Mouse (Mus musculus) CH12.LX (cell line): ENCODE data around the gene Cd101.

Experiments
- BHLHE40 ChIP-seq: IDR thresholded peaks from 2 replicates; pipeline ENCODE4 v1.6.1; 2011; ENCODE audit warnings: mild to moderate bottlenecking, low read depth, low read length, improper control_type of control experiment
- CHD1 ChIP-seq: IDR thresholded peaks from 2 replicates; pipeline ENCODE4 v1.6.1; 2012; ENCODE audit warnings: low read depth, low read length, improper control_type of control experiment, inconsistent platforms
- CTCF ChIP-seq, 2 experiments: IDR thresholded peaks in 1 of 2; conservative IDR thresholded peaks in 1 of 2; 2 replicates each; pipeline ENCODE4 v1.5.1; 2011 to 2012; ENCODE audit warnings: low read depth in 2 of 2, low read length in 2 of 2, improper control_type of control experiment in 1 of 2, inconsistent platforms in 1 of 2, mild to moderate bottlenecking in 1 of 2, moderate library complexity in 1 of 2
- EP300 ChIP-seq: IDR thresholded peaks from 2 replicates; pipeline ENCODE4 v1.6.1; 2011; ENCODE audit warnings: low read length, improper control_type of control experiment
- IRF4 ChIP-seq: IDR thresholded peaks from 2 replicates; pipeline ENCODE4 v1.6.1; 2014; ENCODE audit warnings: low read depth, mild to moderate bottlenecking, inconsistent platforms, low read length, improper control_type of control experiment
- MEF2A ChIP-seq: IDR thresholded peaks from 2 replicates; pipeline ENCODE4 v1.6.1; 2014; ENCODE audit warnings: low read depth, mild to moderate bottlenecking, inconsistent platforms, low read length, improper control_type of control experiment, borderline replicate concordance
- POLR2A ChIP-seq: IDR thresholded peaks from 2 replicates; pipeline ENCODE4 v1.6.1; 2011; ENCODE audit warnings: low read depth, mild to moderate bottlenecking, improper control_type of control experiment, low read length
- RAD21 ChIP-seq: IDR thresholded peaks from 2 replicates; pipeline ENCODE4 v1.6.1; 2011; ENCODE audit warnings: low read depth, mild to moderate bottlenecking, low read length, improper control_type of control experiment, moderate library complexity
- SIN3A ChIP-seq: IDR thresholded peaks from 2 replicates; pipeline ENCODE4 v1.6.1; 2012; ENCODE audit warnings: low read length, improper control_type of control experiment, inconsistent platforms
- SMC3 ChIP-seq: IDR thresholded peaks from 2 replicates; pipeline ENCODE4 v1.6.1; 2011; ENCODE audit warnings: low read depth, low read length, improper control_type of control experiment
- TBP ChIP-seq: conservative IDR thresholded peaks from 2 replicates; pipeline ENCODE4 v1.6.1; 2011; ENCODE audit warnings: low read depth, low read length, improper control_type of control experiment
- TCF12 ChIP-seq: IDR thresholded peaks from 2 replicates; pipeline ENCODE4 v1.6.1; 2014; ENCODE audit warnings: low read depth, mild to moderate bottlenecking, inconsistent platforms, low read length, improper control_type of control experiment
- ZKSCAN1 ChIP-seq: IDR thresholded peaks from 2 replicates; pipeline ENCODE4 v1.6.1; 2012; ENCODE audit warnings: low read depth, inconsistent platforms, low read length, improper control_type of control experiment, borderline replicate concordance

DNA sequence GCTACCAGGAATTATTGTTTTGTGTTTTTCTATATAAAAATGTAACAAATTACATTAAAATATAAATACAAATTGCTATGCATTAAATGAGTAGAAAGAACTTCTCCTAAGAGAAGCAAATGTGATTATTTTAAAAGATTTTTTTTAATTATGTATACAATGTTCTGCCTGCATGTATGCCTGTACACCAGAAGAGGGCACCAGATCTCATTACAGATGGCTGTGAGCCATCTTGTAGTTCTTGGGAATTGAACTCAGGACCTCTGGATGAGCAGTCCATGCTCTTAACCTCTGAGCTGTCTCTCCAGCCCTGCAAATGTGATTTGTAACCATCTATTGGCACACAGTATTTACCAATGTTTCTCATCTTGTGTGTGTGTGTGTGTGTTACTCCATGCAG lies 74.7 kb downstream of the Cd101 start:
- TF ChIP-seq RAD21, result peak; percentile 3
- TF ChIP-seq ZKSCAN1, result no peak
- no peak for TF ChIP-seq MEF2A
- peak; percentile 36 to 45; a peak in 3 of 4 replicates for TF ChIP-seq CTCF (conservative IDR thresholded peaks at IDR 0.05 in 1 of 2, IDR thresholded peaks at IDR 0.05 in 1 of 2; ENCODE audit: low read depth in 2 of 2, low read length in 2 of 2)
- TF ChIP-seq TBP, result no peak
- TF ChIP-seq EP300, result no peak
- TF ChIP-seq POLR2A, result no peak
- no peak for TF ChIP-seq SIN3A
- TF ChIP-seq SMC3, result peak; percentile 26; the same call in 1 of the 2 replicates
- no peak for TF ChIP-seq CHD1
- no peak for TF ChIP-seq TCF12
- no peak for TF ChIP-seq BHLHE40
- no peak for TF ChIP-seq IRF4
